Comparison of ENCODE assay signal across 16 mouse cellular contexts in the genomic region with DNA sequence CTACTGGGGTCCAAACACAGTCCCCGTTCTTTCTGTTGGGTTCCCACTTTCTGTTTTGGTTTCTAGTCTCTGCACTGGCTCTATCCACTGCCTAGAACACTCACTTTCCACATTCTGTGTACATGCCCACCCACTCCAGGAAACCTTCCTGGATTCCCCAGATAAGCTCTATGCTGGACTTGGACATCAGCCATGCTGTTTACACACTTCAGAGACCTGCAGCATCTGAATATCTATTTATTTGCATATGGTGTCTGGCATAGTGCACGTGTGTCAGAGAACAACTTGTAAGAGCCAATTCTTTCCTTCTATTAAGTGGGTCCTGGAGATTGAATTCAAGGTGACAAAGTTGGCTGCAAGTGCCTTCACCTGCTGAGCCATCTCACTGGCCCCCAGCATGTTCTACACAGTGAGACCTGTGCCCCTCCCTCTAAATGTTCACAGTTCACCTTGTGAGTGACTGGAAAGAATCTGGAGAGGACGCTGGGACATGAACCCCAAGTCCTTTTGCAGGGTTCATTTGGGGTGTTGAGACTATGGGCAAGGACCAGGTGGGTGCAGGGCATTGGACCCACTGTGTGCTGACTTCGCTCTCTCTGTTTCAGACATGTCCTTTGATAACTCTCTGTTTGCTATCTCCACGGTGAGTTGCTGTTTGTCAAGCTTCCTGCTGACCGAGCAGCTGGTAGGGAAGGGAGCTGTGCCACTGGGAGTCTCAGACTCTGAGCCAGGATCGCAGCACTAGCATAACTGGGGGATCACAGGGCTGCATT.
"Had no signal": no experiment of that assay in that cellular context is flagged by ENCODE, and none has a peak within 500 bp of the region (broad histone marks: within the 10 kb centered on the region; RNA-seq: fewer than 3 reads in every experiment).

No protein-coding gene starts in this region.

- H3K4me2 ChIP-seq: intestine, embryonic 15.5 days; limb, embryonic 15.5 days; lung, embryonic 15.5 days; neural tube, embryonic 12.5 days had no signal

- DNase-seq: kidney, adult 18-20 months; kidney, postnatal 14 days; layer of hippocampus, adult 9-11 months; layer of hippocampus, postnatal 36 days; lung, postnatal 4 days; midbrain, embryonic 14.5 days; spleen, adult 18-20 months; thymus, adult 18-20 months; thymus, postnatal 14 days had no signal

- H3K9me3 ChIP-seq: intestine, embryonic 15.5 days; limb, embryonic 15.5 days; lung, embryonic 15.5 days; megakaryocyte, embryonic 14.5 days; neural tube, embryonic 12.5 days had no signal

- ATAC-seq: intestine, embryonic 15.5 days had no signal

- H3K36me3 ChIP-seq: intestine, embryonic 15.5 days; limb, embryonic 15.5 days; lung, embryonic 15.5 days had no signal

- H3K27ac ChIP-seq: intestine, embryonic 15.5 days; limb, embryonic 15.5 days; liver, embryonic 14.5 days; lung, embryonic 15.5 days; neural tube, embryonic 12.5 days had no signal

- H3K9ac ChIP-seq: intestine, embryonic 15.5 days; limb, embryonic 15.5 days; liver, embryonic 14.5 days; lung, embryonic 15.5 days; neural tube, embryonic 12.5 days had no signal

- H3K27me3 ChIP-seq: intestine, embryonic 15.5 days; limb, embryonic 15.5 days; lung, embryonic 15.5 days; megakaryocyte, embryonic 14.5 days; neural tube, embryonic 12.5 days had no signal

- H3K4me3 ChIP-seq: intestine, embryonic 15.5 days; limb, embryonic 15.5 days; lung, embryonic 15.5 days; megakaryocyte, embryonic 14.5 days; myocyte; neural tube, embryonic 12.5 days had no signal
